Mouse (Mus musculus) lung, embryonic 14.5 days (tissue): ENCODE measurements around the gene Map4k1. TPM values are rescaled to one million over a fixed set of nuclear protein-coding genes. Genes with fewer than 3 reads are reported as not detected.

ENCODE experiments used
- ATAC-seq: fragments of 200-750 bp; cut with Nextera tagmentation; 2 replicates; pipeline ENCODE4 v1.8.0; 2017; ENCODE audit warnings: mild to moderate bottlenecking, moderate TSS enrichment, moderate library complexity; ENCODE audit not compliant: insufficient read depth
- DNase-seq: peaks from one replicate; pipeline ENCODE4 v3.0.0-alpha.2; 2015
- H3K27ac ChIP-seq: fragments of 300-500 bp; sonication (generic); 2 replicates; pipeline ENCODE4 v1.5.1; 2014; ENCODE audit warnings: low read depth, mild to moderate bottlenecking, moderate library complexity
- H3K27me3 ChIP-seq: fragments of 300-500 bp; sonication (generic); 2 replicates; pipeline ENCODE4 v1.6.1; 2014; ENCODE audit warnings: low read length, control low read depth; ENCODE audit not compliant: insufficient read depth
- H3K36me3 ChIP-seq: fragments of 300-500 bp; sonication (generic); 2 replicates; pipeline ENCODE4 v1.6.1; 2014; ENCODE audit warnings: control low read depth; ENCODE audit not compliant: insufficient read depth
- H3K4me1 ChIP-seq: fragments of 300-500 bp; sonication (generic); 2 replicates; pipeline ENCODE4 v1.6.1; 2014; ENCODE audit warnings: antibody characterized with exemption, control low read depth; ENCODE audit not compliant: insufficient read depth
- H3K4me2 ChIP-seq: fragments of 300-500 bp; sonication (generic); 2 replicates; pipeline ENCODE4 v1.6.1; 2014; ENCODE audit warnings: mild to moderate bottlenecking
- H3K4me3 ChIP-seq: fragments of 300-500 bp; sonication (generic); 2 replicates; pipeline ENCODE4 v1.5.1; 2014; ENCODE audit warnings: low read depth, low read length
- H3K9ac ChIP-seq: fragments of 300-500 bp; sonication (generic); 2 replicates; pipeline ENCODE4 v1.6.1; 2014
- H3K9me3 ChIP-seq: fragments of 300-500 bp; sonication (generic); 2 replicates; pipeline ENCODE4 v1.6.1; 2016; ENCODE audit warnings: low read depth, low read length, control low read depth
- CTCF ChIP-seq: IDR thresholded peaks from 2 replicates; pipeline ENCODE4 v1.5.1; 2016; ENCODE audit warnings: antibody characterized with exemption, low read depth
- WGBS: fragments of 180-500 bp; shearing (Covaris S2); extraction: QIAGEN DNeasy Blood & Tissue Kit; methylation state at CpG from one replicate; pipeline ENCODE4 v1.1.7; 2014; 5-methylcytosine and 5-hydroxymethylcytosine counted together
- polyA plus RNA-seq: library from polyadenylated mRNA; unstranded; fragments of >200 nt; fragmentation: Nextera tagmentation; extraction: Ambion mirVana; gene quantifications from 2 replicates; pipeline ENCODE4 v1.2.1, GENCODE M21; 2014

The Map4k1 gene
- polyA plus RNA-seq, 1 experiment from 2014 or later, result 8.5 TPM

DNA sequence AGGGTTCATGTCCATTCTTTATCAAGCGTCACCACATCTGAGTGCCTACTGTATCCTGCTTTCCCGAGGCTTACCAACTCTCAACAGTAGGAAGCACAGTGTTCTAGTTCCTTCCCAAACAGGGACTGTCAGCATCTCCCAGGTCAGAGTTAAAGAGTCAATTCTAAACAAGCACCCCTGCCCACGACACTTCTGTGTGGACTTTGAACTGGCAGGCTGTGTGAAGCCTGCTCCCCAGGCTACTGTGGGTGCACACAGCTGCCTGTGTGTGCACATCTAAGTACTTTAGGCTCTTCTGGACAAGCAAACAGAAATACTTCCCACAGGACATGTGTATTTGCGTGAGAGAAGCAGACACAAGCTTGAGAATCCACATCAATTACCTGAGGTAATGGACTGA, 40.3 kb upstream of the Map4k1 start:
- WGBS, result 43% methylated on average over 4 of the region's 4 CpGs

DNA sequence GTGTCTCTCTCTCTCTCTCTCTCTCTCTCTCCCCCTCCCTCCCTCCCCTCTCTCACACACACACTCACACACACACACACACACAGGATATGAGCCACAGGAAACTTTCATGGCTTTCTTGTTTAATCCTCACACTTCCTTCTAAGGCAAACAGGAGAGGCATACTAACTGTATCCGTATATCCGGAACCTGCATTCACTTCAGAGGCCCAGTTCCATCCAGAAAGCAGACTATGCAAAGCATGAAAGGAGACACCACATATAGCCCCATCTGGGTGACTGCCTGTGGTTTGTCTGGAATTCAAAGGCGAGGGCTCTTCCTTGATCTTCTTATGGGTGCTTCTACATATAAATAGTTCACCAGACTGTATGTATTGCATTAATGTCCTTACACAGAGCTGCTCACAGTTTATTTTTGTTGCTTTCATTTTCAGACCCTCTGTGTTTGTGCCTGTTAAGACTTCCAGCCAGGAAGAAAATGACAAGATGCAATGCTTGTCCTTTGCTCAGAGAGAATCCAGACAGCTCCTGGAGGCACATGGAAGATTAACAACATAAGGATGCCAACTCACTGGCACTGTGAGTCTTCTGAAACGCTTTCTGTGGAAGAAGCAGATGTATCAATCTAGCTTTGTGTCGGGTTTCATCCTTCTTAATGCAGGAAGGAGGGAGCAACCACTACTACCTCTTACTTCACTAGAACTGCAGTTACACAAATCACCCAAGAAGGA, 38.2 kb upstream of the Map4k1 start:
- Histone ChIP-seq H3K4me2 (peak overlapping the region; percentile 10; the same call in 1 of the 2 replicates), H3K9ac (no peak overlapping the region), H3K9me3 (no peaks in the 10 kb centered on the region), H3K4me1 (peaks cover 52% of the 10 kb centered on the region), H3K27me3 (no peaks in the 10 kb centered on the region), H3K4me3 (no peak overlapping the region), H3K36me3 (peaks cover 15% of the 10 kb centered on the region; the same call in 1 of the 2 replicates), H3K27ac (peak overlapping the region; percentile 95)
- 37% methylated on average over 5 of the region's 5 CpGs for WGBS
- DNase-seq (peak; percentile 54), ATAC-seq (peak; percentile 42; the same call in 1 of the 2 replicates)
- TF ChIP-seq CTCF, result no peak

More for the DNA sequence above, 40.3 kb upstream of the Map4k1 start:
- H3K9ac ChIP-seq, result no peak overlapping the region
- ATAC-seq (no peak), DNase-seq (no peak)
- peaks cover 15% of the 10 kb centered on the region; the same call in 1 of the 2 replicates for H3K36me3 ChIP-seq
- H3K4me2 ChIP-seq, result no peak overlapping the region
- TF ChIP-seq CTCF, result no peak
- no peaks in the 10 kb centered on the region for H3K27me3 ChIP-seq
- no peaks in the 10 kb centered on the region for H3K9me3 ChIP-seq
- H3K4me1 ChIP-seq, result peaks cover 42% of the 10 kb centered on the region
- peak overlapping the region; percentile 75 for H3K27ac ChIP-seq
- H3K4me3 ChIP-seq, result no peak overlapping the region

DNA sequence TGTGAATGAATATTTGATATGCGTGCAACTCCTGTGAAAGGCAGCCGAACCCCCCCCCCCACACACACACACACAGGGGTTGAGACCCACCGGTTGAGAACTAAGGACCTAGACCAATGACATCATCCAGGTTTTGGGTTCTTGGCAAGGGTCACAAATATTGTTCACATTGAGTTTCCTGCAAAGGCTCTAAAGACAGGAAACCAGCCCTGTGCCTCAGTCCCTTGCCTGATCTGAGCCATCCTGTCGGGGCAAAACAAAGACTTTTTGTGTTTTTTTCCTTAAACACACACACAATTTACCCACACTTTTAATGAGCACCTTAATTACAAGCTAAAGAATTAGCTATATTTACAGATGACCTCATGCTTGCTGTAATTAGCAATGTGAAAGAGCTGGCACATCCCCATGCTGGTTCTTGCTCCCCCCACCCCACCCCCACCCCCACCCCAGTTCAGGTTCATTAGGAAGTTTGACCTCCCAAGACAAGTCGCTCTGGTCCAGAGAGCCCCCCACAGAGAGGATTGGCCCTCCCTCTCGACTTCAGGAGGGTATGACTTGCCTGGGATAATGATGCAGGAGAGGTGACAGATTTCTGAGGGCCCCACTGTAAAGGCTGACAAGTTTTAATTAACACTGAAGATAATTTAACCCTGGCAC, 37.0 kb upstream of the Map4k1 start:
- no peak overlapping the region for H3K9ac ChIP-seq
- ATAC-seq, result no peak

DNA sequence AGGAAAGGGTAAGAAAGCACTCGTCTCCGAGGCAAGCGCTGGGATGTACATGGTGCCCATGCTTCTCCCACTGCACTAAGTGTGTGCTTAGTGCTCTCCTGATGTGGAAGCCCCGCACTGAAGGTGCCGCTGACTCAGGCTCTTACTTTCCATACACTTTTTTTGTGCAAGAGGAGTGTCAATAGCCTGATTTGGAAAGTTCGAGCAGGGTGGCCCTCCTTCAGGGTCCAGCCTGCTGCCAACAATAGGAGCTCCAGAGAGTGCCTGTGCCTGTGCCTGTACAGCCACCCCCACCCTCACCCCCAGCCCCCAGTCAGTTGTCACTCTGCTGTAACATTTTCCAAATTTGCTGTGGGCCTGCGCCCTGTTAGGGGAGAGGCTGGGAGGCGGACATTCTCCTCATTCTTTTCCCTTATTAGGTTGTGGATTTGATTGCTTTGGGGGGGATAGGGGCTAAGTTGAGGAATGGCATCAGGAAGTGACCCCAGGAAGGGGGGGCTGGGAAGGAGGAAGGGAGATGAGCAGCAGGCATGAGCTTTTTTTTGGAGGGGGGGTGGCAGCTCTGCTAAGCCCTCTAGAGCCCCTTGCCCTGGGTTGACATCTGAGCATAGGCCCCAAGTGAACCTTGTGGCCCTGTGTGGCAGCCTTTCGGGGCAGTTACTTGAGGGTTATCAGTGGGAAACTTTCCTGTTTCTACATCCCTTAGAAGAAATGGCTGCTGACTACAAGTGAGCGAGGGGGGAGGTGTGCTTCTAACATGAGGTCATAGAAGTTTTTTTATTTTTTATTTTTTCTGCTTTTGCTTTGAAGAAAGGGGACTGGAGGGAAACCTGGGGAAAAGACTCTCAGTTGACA, 36.2 kb upstream of the Map4k1 start:
- Histone ChIP-seq H3K27me3 (no peaks in the 10 kb centered on the region), H3K9me3 (no peaks in the 10 kb centered on the region), H3K4me3 (no peak overlapping the region), H3K27ac (peak overlapping the region; percentile 95), H3K4me1 (peaks cover 61% of the 10 kb centered on the region), H3K36me3 (peaks cover 20% of the 10 kb centered on the region; the same call in 1 of the 2 replicates), H3K4me2 (peak overlapping the region; percentile 46), H3K9ac (peak overlapping the region; percentile 33; the same call in 1 of the 2 replicates)
- no peak for TF ChIP-seq CTCF
- WGBS, result 12% methylated on average over 10 of the region's 10 CpGs
- DNase-seq, result peak; percentile 79
- ATAC-seq, result peak; percentile 74

More for the DNA sequence above, 37.0 kb upstream of the Map4k1 start:
- H3K27me3 ChIP-seq, result no peaks in the 10 kb centered on the region
- no peak for DNase-seq
- peak overlapping the region; percentile 46 for H3K4me2 ChIP-seq
- H3K27ac ChIP-seq, result peak overlapping the region; percentile 95
- H3K36me3 ChIP-seq, result peaks cover 20% of the 10 kb centered on the region; the same call in 1 of the 2 replicates
- WGBS, result 33% methylated on average over 6 of the region's 6 CpGs
- H3K4me3 ChIP-seq, result no peak overlapping the region
- no peak for TF ChIP-seq CTCF
- peaks cover 60% of the 10 kb centered on the region for H3K4me1 ChIP-seq
- H3K9me3 ChIP-seq, result no peaks in the 10 kb centered on the region

DNA sequence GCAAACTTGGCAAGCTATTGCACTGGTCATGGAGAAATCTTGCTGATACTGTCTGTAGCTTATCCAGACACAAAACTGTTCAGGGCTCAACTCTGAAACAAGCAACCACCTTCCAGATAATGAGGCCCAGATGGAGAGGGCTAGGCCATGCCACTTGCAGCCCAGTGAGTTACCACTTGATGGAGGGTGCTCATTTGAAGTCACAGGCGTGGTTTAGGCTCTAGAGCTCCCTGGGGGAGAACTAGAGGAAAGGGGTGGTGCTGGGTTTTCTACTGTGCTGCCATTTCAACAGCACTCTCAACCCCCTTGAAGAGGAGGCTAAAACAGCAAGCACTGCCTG, 35.6 kb upstream of the Map4k1 start:
- WGBS, result 7% methylated on average over 1 of the region's 1 CpGs

DNA sequence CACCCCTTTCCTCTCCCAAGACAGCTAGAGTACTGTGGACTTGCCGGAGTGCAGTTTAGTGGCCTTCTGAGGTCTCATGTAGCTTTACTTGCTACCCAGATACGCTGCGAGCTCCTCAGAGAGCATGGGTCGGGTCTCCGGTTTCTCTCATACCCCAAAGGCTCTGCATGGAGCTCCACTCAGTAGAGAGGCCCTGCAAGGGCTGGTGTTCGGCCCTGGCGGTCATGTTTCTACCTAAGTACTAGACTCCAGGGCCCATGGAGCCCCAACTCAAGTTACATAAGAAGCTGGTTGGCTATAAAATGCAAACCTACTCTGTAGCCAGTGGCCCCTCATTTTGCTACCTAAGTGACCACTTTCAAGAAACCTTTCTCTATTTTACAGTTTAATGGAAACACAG, 33.1 kb upstream of the Map4k1 start:
- Histone ChIP-seq H3K4me3 (no peak overlapping the region), H3K36me3 (0 out of 2 replicates have a peak, but pooled peaks cover 6% of the 10 kb centered on the region), H3K4me1 (peaks cover 79% of the 10 kb centered on the region), H3K4me2 (peak overlapping the region; percentile 27), H3K27ac (peak overlapping the region; percentile 85), H3K9me3 (no peaks in the 10 kb centered on the region), H3K27me3 (no peaks in the 10 kb centered on the region), H3K9ac (no peak overlapping the region)
- no peak for DNase-seq
- TF ChIP-seq CTCF, result no peak
- ATAC-seq, result no peak
- WGBS, result 77% methylated on average over 7 of the region's 7 CpGs

More for the DNA sequence above, 35.6 kb upstream of the Map4k1 start:
- peak overlapping the region; percentile 46 for H3K4me2 ChIP-seq
- ATAC-seq (peak; percentile 21; the same call in 1 of the 2 replicates), DNase-seq (no peak)
- H3K4me1 ChIP-seq, result peaks cover 62% of the 10 kb centered on the region
- H3K36me3 ChIP-seq, result peaks cover 16% of the 10 kb centered on the region; the same call in 1 of the 2 replicates
- no peaks in the 10 kb centered on the region for H3K27me3 ChIP-seq
- TF ChIP-seq CTCF, result no peak
- H3K9me3 ChIP-seq, result no peaks in the 10 kb centered on the region
- H3K27ac ChIP-seq, result peak overlapping the region; percentile 95
- H3K9ac ChIP-seq, result peak overlapping the region; percentile 33; the same call in 1 of the 2 replicates
- no peak overlapping the region for H3K4me3 ChIP-seq
